Mouse (Mus musculus): Measurements from ENCODE around the gene Diaph3. TPM values are rescaled to one million over a fixed set of nuclear protein-coding genes. Genes with fewer than 3 reads are reported as not detected.
"Not testable (repeated sequence)": the region's sequence is repeated elsewhere in the genome, so short reads cannot be mapped to it uniquely, and the experiment has no call there.

The Diaph3 gene
- total RNA-seq, 2 experiments from 2014 or later: 2.5 to 2.7 TPM

DNA sequence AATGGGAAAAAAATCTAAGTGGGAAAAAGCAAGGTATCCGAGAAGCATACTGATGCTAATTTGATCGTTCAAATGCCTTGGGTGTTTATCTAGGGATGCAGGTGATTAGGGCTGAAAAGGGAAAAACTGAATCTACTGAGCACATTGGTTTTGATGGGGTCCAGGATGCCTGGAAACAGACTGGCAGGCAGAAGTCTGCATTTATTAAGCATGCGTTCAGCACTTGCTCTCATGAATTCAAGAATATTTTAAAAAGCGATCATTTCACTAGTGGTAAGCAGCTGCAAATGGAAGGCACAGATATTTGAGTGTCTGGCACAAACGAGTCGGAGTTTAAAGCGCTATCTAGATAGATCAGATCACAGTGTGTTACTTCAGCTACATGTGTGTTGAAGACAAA, 390.7 kb downstream of the Diaph3 start:
- no peak for DNase-seq
- intact Hi-C loops (cut with DNase I; ENCODE audit: low total_unique reads): no loop called here

DNA sequence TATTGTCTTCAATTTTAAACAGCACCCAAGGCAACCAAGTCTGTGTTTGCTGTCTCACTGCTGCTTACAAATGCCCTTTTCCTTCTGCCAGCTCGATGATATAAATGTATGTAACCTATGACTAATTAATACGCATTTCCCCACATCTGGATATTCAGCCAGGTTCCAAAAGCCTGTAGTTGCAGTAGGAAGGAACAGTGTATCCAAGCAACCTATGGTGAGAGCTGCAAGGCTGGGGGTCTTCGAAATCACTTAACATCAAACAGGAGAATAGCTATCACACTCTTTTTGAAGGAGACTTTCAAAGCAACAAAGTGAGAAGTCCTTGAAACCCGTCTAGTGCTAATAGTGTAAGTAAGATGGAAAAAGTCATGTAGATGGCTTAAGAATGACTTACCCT, 391.6 kb downstream of the Diaph3 start:
- intact Hi-C loops (cut with DNase I; ENCODE audit: low total_unique reads): no loop called here
- no peak for DNase-seq

DNA sequence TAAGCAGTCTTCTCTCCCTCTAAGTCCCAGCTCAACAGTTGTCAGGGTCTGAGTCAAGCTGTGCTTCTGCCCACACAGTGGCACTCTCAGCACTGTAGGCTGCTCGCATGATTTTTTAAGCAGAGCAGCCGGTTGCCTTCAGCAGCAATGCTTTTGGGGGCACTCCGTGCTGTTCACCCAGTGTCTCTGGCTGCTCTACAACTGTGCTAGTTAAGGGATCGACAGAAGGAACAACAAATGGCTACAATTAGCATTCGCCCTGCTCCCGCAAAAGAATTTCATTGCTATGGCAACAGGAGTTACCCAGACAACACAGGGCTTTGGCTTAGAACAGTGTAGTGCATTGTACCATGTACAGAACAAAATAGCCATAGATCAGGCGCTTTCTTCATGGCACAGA, 392.2 kb downstream of the Diaph3 start:
- no peak for DNase-seq
- intact Hi-C loops (cut with DNase I; ENCODE audit: low total_unique reads): no loop called here

DNA sequence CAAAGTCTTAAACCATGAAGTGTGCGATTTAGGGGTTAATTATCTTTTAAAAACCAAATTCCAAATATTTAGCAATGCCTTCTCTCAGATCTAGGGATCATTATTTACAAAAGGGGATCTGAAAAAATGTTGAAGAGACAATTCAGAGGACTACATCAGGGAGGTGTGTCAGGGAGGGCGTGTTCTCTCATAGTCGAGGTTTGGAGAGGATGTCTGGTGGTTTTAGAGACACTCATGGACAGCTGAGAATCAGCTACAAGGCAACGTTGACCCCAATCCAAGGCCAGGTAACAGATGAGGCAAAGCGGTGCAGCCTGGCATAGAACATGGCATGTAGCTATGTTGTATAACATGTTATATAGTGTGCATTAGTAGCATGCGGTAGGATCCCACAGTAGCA, 396.5 kb downstream of the Diaph3 start:
- intact Hi-C loops (cut with DNase I; ENCODE audit: low total_unique reads): no loop called here

DNA sequence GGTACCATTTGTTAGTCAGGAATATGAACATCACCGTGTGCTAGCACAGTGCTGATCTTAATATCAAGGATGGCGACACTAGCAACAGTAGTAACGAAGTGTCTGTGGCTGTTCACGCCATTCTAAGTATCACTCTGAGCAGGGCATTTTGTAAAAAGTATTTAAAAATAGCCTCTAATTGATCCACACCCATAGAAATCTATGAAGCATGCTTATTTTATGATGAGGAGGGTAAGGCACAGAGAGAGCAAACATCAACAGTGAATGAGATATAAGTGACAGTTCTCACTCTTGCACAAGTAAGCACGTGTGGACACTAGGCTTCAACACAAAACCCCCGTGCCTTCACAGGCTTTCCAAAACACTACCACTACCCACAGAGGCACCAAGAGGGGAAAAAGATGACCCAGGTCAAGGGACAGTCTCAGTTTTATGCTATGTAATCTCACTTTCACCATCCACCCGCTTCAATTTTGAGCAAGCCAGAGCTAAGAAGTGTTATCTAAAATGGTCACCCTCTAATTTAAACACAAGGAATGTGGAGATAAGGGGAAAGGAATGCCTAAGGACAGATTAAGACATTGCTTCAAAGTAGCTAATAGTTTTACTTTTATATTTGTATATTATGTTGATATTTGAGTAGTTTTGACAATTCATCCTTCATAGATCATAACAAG, 399.0 kb downstream of the Diaph3 start:
- intact Hi-C loops (cut with DNase I; ENCODE audit: low total_unique reads): no loop called here
- DNase-seq: no peak

More for the DNA sequence above, 396.5 kb downstream of the Diaph3 start:
- DNase-seq: no peak

DNA sequence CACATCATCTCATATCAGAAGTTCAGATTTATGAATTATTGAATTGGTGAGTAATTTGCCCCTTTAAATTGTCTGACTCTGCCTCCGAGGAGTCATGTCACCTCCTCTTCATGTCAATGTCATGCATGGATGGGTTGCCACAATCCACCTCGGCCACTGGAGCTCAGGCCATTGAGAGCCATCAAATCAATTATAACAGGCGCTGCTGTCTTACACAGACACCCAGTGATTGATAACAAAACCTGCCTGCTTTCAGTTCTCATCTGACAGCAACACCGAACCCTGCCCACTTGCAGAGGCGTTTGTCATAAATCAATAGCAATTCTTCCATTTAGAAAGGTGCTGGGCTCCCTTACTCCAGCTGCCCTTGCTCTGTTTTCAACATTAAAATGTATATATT, 402.1 kb downstream of the Diaph3 start:
- no peak for DNase-seq
- intact Hi-C loops (cut with DNase I; ENCODE audit: low total_unique reads): no loop called here

DNA sequence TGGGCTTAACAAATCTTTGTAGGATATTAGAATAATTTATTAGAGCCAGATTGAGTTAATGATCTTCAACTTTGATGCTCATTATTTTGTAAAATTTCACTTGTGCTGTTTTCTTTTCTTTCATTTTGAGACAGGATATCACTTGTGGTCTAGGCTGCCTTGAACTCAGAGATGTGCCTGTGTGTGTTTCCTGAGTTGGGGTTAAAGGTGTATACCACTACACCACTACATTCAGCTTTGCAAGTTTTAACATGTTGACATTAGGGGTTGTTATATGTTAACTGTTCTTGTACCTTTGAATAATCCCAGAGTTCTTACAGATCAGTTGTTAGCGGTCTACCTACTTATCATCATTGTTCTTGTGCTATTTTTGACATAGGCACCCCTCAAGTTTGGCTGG, 404.4 kb downstream of the Diaph3 start:
- DNase-seq: no peak
- intact Hi-C loops (cut with DNase I; ENCODE audit: low total_unique reads): no loop called here

DNA sequence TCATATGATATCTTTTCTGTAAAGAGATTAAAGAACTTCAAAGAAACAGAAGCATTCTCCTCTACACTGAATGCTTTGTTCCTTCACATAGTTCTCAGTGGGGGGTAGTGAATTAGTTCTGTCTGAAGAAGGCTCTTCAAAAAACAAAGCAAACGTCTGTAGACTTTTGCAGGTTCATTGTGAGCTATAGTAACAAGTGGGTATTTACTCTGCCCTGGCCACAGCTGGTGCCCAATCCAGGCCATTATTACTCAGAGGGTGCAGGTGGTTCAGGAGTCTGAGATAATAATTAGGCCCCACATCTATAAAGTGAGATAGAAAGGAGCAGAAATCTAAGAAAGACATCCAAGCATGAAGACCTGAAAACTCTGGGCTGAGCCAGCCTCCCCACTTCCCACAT, 409.7 kb downstream of the Diaph3 start:
- DNase-seq: no peak
- intact Hi-C loops (cut with DNase I; ENCODE audit: low total_unique reads): no loop called here

DNA sequence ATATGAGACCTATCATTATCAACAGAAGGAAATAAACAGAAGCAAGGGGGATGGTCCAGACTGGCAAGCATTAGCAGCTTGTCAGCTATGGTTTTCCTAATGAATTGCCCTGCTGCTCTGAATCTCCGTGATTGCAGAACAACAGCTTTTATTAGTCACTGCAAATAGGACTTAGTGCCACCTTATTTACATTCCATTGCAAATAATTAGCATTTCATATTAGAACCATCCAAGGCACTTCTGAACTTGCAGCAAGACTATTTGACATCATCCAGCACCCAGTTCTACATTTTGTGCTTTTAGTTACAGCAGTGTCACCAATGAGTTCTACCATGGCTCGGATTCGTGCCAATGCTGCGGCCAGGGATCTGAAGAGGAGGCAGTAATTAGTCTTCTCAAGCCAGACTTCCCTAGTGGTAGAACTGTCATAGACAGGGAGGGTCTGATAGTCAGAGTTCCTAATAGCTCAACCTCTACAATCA, 411.4 kb downstream of the Diaph3 start:
- DNase-seq: no peak
- intact Hi-C loops (cut with DNase I; ENCODE audit: low total_unique reads): no loop called here

DNA sequence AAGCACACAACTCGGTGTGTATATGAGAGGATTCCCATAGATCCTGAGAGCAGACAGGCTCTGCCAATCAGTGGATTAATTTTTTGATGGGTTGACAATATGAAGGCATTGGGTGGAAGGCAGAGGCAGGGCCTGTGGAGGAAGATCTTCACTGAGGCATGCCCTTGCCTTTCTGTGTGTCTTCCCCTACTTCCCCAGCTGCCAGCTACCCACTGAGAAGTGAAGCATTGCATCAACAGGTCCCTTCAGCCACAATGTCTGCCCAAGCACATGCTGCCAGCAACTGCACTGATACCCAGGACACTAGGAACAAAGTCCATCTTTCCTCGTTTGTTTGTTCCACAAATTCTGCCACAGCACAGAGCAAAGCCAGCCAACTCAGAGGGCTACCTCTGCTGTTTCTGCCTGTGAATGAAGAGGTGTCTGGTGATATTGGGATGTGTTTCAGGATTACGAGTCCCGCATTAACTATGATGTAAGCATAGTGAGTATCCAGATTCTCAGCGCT, 413.4 kb downstream of the Diaph3 start:
- DNase-seq: no peak
- intact Hi-C loops (cut with DNase I; ENCODE audit: low total_unique reads): no loop called here

DNA sequence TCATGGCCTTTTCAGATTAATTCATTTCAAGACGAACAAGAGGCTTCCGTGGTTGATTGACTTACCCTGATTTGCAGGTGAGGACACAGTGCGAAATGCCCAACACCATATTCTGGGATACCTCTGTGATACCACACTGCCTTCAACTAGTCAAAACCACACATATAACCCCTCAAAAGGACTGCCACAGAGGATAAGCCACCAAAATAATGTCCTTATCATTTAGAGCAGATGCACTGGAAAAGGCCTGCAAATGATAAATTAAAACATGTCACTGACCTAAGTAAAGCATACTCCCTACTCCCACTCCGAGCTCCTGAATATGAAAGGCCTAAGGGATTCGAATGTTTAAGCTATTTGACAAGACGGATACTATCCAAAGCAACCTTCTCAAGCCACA, 419.3 kb downstream of the Diaph3 start:
- intact Hi-C loops (cut with DNase I; ENCODE audit: low total_unique reads): no loop called here

DNA sequence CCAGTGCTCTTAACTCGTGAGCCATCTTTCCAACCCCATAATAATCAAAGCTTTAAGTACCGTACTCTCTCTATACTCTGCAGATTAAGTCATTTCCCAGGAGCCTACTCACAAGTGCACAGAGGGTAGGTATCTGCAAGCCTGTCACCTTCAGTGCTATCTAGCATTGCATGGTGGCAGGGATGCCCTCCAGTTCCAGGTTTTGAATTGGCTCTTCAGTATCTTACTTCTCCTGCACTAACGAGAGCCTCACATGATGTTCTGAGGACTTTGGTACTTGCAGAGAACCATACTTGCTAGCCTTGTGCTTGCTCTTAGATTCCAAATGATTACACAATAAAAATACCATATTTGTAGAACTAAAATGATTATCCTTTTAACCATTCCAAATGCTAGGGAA, 420.0 kb downstream of the Diaph3 start:
- intact Hi-C loops (cut with DNase I; ENCODE audit: low total_unique reads): no loop called here

More for the DNA sequence above, 419.3 kb downstream of the Diaph3 start:
- no peak for DNase-seq

DNA sequence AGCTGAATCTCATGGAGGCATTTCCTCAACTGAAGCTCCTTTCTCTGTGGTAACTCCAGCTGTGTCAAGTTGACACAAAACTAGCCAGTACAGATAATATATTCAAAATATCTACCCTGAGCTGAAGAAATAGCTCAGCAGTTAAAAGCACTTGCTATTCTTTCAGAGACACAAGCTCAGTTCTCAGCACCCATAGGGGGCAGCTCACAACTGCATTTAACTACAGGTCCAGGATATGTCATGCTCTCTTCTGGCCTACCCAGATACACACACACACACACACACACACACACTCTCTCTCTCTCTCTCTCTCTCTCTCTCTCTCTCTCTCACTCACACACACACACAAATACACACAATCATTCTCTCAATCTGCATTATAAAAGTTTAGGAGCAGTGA, 420.6 kb downstream of the Diaph3 start:
- intact Hi-C loops (cut with DNase I; ENCODE audit: low total_unique reads); DNase-seq: not testable (repeated sequence)

More for the DNA sequence above, 420.0 kb downstream of the Diaph3 start:
- no peak for DNase-seq

DNA sequence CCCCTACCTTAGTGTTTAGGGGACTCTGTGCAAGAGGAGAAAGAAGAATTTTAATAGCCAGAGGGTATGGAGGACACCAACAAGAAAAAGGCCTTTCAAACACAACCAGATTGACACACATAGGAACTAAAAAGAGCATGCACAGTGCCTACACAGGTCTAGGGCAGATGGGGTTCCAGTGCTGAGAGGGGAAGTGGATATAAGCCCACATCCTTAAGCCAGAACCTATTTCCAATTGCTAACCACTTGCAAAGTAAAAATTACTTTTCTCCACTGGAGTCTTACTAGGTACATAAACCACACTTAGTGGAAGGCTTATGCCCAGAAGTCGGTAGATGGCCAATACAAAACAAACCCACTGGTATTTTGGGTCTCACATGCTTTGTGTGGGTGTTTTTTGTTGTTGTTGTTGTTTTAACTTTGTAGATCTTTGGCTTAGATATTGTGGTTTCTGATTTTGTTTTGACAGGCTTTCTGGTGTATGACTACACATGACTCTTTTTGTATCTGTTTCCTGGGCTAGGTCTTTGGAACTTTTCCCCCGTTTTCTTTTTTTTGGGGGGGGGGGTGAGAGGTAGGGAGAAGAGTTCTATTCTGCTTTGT, 426.8 kb downstream of the Diaph3 start:
- no peak for DNase-seq
- intact Hi-C loops (cut with DNase I; ENCODE audit: low total_unique reads): no loop called here

DNA sequence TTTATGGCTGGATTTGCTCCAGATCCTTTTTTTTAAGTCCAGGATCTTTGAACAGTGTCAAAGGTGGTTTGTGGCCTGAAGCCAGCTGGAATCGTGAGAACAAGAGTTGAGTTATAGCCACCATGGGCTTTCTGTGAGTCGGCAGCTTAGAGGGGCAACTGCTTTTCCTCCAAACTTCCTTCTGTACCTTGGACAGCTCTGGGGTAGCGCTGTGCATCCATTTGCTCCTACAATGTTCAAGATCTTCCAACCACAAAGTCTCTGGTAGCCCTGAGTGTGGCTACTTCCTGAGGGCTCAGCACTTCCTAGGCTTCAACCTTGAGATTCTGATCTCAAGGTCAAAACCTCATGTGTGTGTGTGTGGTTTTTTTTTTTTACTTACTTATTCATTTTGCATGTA, 437.0 kb downstream of the Diaph3 start:
- no peak for DNase-seq
- intact Hi-C loops (cut with DNase I; ENCODE audit: low total_unique reads): no loop called here

DNA sequence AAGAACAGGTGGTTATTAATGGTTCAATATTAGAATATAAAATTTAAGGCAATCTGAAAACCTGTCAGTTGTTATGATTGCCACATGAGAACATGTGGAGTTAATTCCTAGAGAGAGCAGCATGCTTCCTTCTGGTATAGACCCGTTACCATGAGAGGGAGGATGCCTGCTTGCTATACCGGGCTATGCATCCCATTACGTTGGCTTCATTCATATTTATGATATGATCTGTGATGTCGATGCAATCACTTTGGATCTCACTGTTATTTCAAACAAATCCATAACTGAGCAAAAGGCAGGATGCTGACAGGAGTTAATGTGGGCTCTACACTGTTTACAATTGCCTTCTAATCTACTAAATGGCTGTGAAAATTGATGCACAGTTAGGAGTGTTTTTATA, 439.9 kb downstream of the Diaph3 start:
- DNase-seq: no peak
- intact Hi-C loops (cut with DNase I; ENCODE audit: low total_unique reads): no loop called here

DNA sequence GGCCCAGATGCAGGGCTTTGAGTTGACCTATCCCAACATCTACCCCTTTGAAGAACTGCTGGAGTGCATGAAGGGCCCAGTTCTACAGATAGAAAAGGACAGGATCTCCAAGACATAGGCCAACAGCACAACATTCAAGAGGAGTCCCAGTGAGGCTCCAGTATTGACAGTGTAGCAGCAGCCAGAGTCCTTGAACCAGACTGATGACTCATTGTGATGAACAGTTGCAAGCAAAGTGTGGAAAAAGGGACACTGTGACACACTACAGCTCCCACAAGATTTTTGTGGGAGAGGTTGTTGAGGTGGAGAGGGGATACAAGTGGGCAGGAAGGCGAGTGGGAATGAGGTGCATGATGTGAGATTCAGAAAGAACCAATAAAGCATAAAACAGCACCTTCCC, 443.1 kb downstream of the Diaph3 start:
- DNase-seq: no peak
- intact Hi-C loops (cut with DNase I; ENCODE audit: low total_unique reads): no loop called here

DNA sequence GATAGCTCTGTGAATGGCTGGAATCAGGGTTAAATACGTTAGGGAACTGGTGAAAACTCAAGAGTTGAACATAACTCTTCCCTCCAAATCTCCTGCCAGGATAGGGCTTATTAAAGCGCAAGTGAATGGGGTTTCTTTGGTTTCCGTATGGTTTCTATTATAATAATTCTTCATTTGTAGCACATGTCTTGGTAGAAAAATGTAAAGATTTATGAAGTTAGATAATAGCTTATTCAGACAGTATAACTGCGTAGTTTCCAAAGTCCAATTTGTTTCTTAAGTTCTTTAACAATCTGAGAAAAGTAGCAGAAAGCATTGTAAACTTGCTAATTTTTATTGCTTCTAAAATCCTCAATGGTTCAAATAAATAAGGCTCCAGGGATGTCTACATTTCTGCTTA, 448.3 kb downstream of the Diaph3 start:
- DNase-seq: no peak
- intact Hi-C loops (cut with DNase I; ENCODE audit: low total_unique reads): no loop called here

DNA sequence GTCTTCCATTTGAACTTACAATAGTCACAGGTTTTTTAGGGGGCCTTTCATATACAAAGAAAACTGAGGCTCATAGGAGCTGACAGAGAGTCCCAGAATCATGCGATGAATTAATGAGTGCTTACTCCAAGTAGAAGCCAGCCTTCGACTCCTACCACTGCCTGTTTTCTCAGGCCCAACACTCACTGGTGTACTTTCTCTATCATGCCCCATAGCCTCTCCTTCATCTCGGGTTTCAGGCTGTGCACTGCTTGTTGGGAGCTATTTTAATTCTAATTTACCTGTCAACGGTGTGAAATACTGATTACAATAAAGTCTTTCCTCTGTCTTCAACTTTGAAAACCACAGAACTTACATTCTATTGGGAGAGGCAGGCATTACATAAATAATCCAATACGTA, 449.7 kb downstream of the Diaph3 start:
- intact Hi-C loops (cut with DNase I; ENCODE audit: low total_unique reads): no loop called here
- no peak for DNase-seq

DNA sequence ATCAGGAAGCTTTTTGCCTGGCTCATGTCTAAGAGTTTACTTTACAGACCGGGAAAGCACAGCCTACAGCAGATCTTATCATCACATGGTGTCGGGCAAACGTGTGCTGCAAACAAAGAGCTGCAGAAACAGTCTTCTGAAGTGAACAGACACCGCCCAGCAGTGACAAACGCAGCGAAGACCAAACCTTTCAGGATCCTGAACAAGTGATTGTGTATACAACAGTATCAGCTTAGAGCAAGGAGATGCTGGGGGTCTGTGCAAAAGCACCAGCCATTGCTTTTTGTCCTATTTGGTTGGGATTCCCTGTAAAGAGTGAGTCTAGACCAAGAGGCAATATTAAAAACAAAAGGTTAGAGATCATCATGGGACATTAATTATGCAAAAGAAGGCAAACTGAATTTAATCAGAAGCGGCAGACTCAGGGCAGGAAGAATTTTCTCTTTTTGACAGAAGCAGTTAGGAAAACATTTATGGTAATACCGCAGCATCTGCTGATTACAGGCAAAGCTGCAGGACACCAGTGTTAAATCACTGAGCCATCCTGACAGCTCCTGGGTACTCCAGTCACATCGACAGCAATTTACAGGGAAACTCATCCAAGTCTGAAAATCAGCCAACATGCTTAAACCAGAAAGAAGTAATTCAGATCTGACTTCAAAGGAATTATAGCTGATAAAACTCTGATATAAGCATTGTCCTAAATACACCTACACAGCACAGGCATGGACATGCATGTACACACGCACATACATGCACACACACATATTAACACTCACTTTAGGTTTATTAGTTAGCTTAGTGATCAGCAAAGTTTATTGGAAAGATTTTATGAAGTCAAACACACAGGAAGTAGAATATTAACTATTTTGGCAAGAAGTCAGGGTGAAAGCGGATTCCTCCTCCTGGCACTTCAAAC, 456.2 kb downstream of the Diaph3 start:
- DNase-seq: no peak
- intact Hi-C loops (cut with DNase I; ENCODE audit: low total_unique reads): loop anchor here (5.0 kb wide), 1 partner anchor 97 kb away; no protein-coding TSS in a partner anchor
